Mouse (Mus musculus) ES-E14 (cell line): ENCODE data around the gene BC016579.

ENCODE experiments used
- CHD2 ChIP-seq: IDR thresholded peaks from 2 replicates; pipeline ENCODE4 v1.6.1; 2014; ENCODE audit warnings: mild to moderate bottlenecking, low read depth, low read length, inconsistent platforms
- HCFC1 ChIP-seq: IDR thresholded peaks from 2 replicates; pipeline ENCODE4 v1.6.1; 2012; ENCODE audit warnings: low read length, inconsistent platforms, borderline replicate concordance; ENCODE audit not compliant: insufficient read depth
- MAFK ChIP-seq: IDR thresholded peaks from 2 replicates; pipeline ENCODE4 v1.6.1; 2014; ENCODE audit warnings: mild to moderate bottlenecking, low read depth, low read length, inconsistent platforms; ENCODE audit not compliant: insufficient read depth
- ZC3H11A ChIP-seq: IDR thresholded peaks from 2 replicates; pipeline ENCODE4 v1.6.1; 2012; ENCODE audit warnings: low read depth, mild to moderate bottlenecking, inconsistent platforms, low read length, borderline replicate concordance
- ZNF384 ChIP-seq: IDR thresholded peaks from 2 replicates; pipeline ENCODE4 v1.6.1; 2012; ENCODE audit warnings: low read depth, low read length, inconsistent platforms

GRCm38 (mm10) chr16:45625342-45625741 is 28.5 kb downstream of the BC016579 start:
- TF ChIP-seq ZNF384 = no peak
- no peak for TF ChIP-seq MAFK
- TF ChIP-seq ZC3H11A = no peak
- no peak for TF ChIP-seq HCFC1
- no peak for TF ChIP-seq CHD2
